Mouse (Mus musculus) hindbrain, embryonic 16.5 days (tissue): ENCODE data around the gene Ppt1. TPM values are rescaled to one million over a fixed set of nuclear protein-coding genes. Genes with fewer than 3 reads are reported as not detected.
A peak's percentile ranks its signal among the peaks of the same experiment; 100 is the strongest.
"Not testable (repeated sequence)": the region's sequence is repeated elsewhere in the genome, so short reads cannot be mapped to it uniquely, and the experiment has no call there.

Experiments
- ATAC-seq: fragments of 200-750 bp; cut with Nextera tagmentation; 2 replicates; pipeline ENCODE4 v1.8.0; 2017; ENCODE audit warnings: moderate TSS enrichment, moderate library complexity
- H3K27ac ChIP-seq: fragments of 300-500 bp; sonication (generic); 2 replicates; pipeline ENCODE4 v1.5.1; 2014; ENCODE audit warnings: low read depth, mild to moderate bottlenecking, control low read depth, low read length, moderate library complexity
- H3K27me3 ChIP-seq: fragments of 300-500 bp; sonication (generic); replicated peaks from 2 replicates; pipeline ENCODE4 v1.6.1; 2014; ENCODE audit warnings: low read length; ENCODE audit not compliant: control insufficient read depth, insufficient read depth
- H3K36me3 ChIP-seq: fragments of 300-500 bp; sonication (generic); 2 replicates; pipeline ENCODE4 v1.6.1; 2014; ENCODE audit warnings: mild to moderate bottlenecking, low read length, moderate library complexity, mixed read lengths; ENCODE audit not compliant: control insufficient read depth, insufficient read depth
- H3K4me1 ChIP-seq: fragments of 300-500 bp; sonication (generic); 2 replicates; pipeline ENCODE4 v1.6.1; 2014; ENCODE audit warnings: low read depth, low read length; ENCODE audit not compliant: control insufficient read depth, insufficient read depth
- H3K4me2 ChIP-seq: fragments of 300-500 bp; sonication (generic); 2 replicates; pipeline ENCODE4 v1.6.1; 2014; ENCODE audit warnings: mild to moderate bottlenecking, low read length, control low read depth, moderate library complexity
- H3K4me3 ChIP-seq: fragments of 300-500 bp; sonication (generic); 2 replicates; pipeline ENCODE4 v1.5.1; 2014; ENCODE audit warnings: mild to moderate bottlenecking, low read length, control low read depth, moderate library complexity
- H3K9ac ChIP-seq: fragments of 300-500 bp; sonication (generic); 2 replicates; pipeline ENCODE4 v1.6.1; 2014; ENCODE audit warnings: low read depth, mild to moderate bottlenecking, control low read depth, low read length, moderate library complexity
- H3K9me3 ChIP-seq: fragments of 300-500 bp; sonication (generic); 2 replicates; pipeline ENCODE4 v1.6.1; 2014; ENCODE audit warnings: mild to moderate bottlenecking, low read length, moderate library complexity; ENCODE audit not compliant: control insufficient read depth
- WGBS: fragments of 180-500 bp; shearing (Covaris S2); extraction: QIAGEN DNeasy Blood & Tissue Kit; methylation state at CpG from one replicate; pipeline ENCODE4 v1.1.7; 2014; 5-methylcytosine and 5-hydroxymethylcytosine counted together
- polyA plus RNA-seq: library from polyadenylated mRNA; unstranded; fragments of >200 nt; fragmentation: Nextera tagmentation; extraction: Ambion mirVana; gene quantifications from 2 replicates; pipeline ENCODE4 v1.2.1, GENCODE M21; 2015

The Ppt1 gene
- polyA plus RNA-seq: 94.2 and 99.7 TPM in 2 replicates

GRCm38 (mm10) chr4:122835530-122836402, at the start of gene Ppt1:
Gene Ppt1, plus strand, starts transcription at chr4:122836242.
- ATAC-seq: peak; percentile 95
- no peaks in the 10 kb centered on the region for H3K27me3 ChIP-seq
- H3K27ac ChIP-seq: peak within 1 kb of the TSS; percentile 70
- H3K9me3 ChIP-seq: no peaks in the 10 kb centered on the region
- H3K9ac ChIP-seq: peak within 1 kb of the TSS; percentile 83
- H3K4me2 ChIP-seq: peak within 1 kb of the TSS; percentile 70
- H3K4me1 ChIP-seq: peaks cover 24% of the 10 kb centered on the region
- peak within 1 kb of the TSS; percentile 67 for H3K4me3 ChIP-seq
- peaks cover 4% of the 10 kb centered on the region for H3K36me3 ChIP-seq
- 3% methylated on average over 31 of the region's 31 CpGs for WGBS

- 74% methylated on average over 4 of the region's 4 CpGs for WGBS
Observed at GRCm38 (mm10) chr4:122789335-122790089, 46.5 kb upstream of the Ppt1 start.

GRCm38 (mm10) chr4:122808108-122808507, 27.9 kb upstream of the Ppt1 start:
- H3K36me3 ChIP-seq: no peaks in the 10 kb centered on the region
- no peak overlapping the region for H3K9ac ChIP-seq
- peak; percentile 67 for ATAC-seq
- H3K4me2 ChIP-seq: no peak overlapping the region
- no peak overlapping the region for H3K27ac ChIP-seq
- no peaks in the 10 kb centered on the region for H3K4me1 ChIP-seq
- H3K9me3 ChIP-seq: no peaks in the 10 kb centered on the region
- no peak overlapping the region for H3K4me3 ChIP-seq
- no peaks in the 10 kb centered on the region for H3K27me3 ChIP-seq
- WGBS: 29% methylated on average over 4 of the region's 4 CpGs

More at GRCm38 (mm10) chr4:122789335-122790089, 46.5 kb upstream of the Ppt1 start:
- no peaks in the 10 kb centered on the region for H3K27me3 ChIP-seq
- H3K27ac ChIP-seq: no peak overlapping the region
- no peak for ATAC-seq
- no peaks in the 10 kb centered on the region for H3K9me3 ChIP-seq
- H3K4me2 ChIP-seq: no peak overlapping the region
- no peaks in the 10 kb centered on the region for H3K36me3 ChIP-seq
- H3K4me3 ChIP-seq: no peak overlapping the region
- no peaks in the 10 kb centered on the region for H3K4me1 ChIP-seq
- H3K9ac ChIP-seq: no peak overlapping the region

- H3K4me1 ChIP-seq: no peaks in the 10 kb centered on the region
- H3K36me3 ChIP-seq: no peaks in the 10 kb centered on the region
- no peak overlapping the region for H3K4me3 ChIP-seq
- H3K9ac ChIP-seq: no peak overlapping the region
- H3K9me3 ChIP-seq: no peaks in the 10 kb centered on the region
- no peak overlapping the region for H3K27ac ChIP-seq
- no peak for ATAC-seq
- H3K27me3 ChIP-seq: no peaks in the 10 kb centered on the region
- WGBS: 71% methylated on average over 1 of the region's 1 CpGs
- no peak overlapping the region for H3K4me2 ChIP-seq
Observed at GRCm38 (mm10) chr4:122811180-122811579, 24.9 kb upstream of the Ppt1 start.

DNA sequence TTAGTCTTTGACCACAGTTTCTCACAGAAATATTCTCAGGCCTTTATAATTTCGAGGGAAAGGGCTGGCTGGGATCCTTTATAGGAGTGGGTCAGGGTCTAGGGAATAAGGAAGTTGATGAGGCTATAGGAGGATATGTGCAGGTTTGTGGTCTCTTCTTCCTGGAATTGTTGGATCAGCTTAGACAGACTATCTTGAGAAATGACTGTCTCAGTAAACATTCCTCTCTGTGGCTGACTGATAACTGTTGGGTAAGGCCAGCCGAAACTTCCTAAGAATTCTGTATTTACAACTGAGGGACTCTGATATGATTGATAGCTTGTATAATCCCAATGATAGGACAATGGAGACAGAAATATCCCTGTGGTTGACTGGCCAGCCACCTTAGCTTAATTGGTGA, 24.2 kb upstream of the Ppt1 start:
- 79% methylated on average over 2 of the region's 2 CpGs for WGBS
- H3K4me3 ChIP-seq: no peak overlapping the region
- no peaks in the 10 kb centered on the region for H3K36me3 ChIP-seq
- H3K9me3 ChIP-seq: no peaks in the 10 kb centered on the region
- no peaks in the 10 kb centered on the region for H3K27me3 ChIP-seq
- no peak for ATAC-seq
- no peak overlapping the region for H3K9ac ChIP-seq
- no peak overlapping the region for H3K4me2 ChIP-seq
- H3K4me1 ChIP-seq: no peaks in the 10 kb centered on the region
- no peak overlapping the region for H3K27ac ChIP-seq

- 80% methylated on average over 1 of the region's 1 CpGs for WGBS
- Histone ChIP-seq H3K27ac (no peak overlapping the region), H3K27me3 (no peaks in the 10 kb centered on the region), H3K4me2 (no peak overlapping the region), H3K4me1 (no peaks in the 10 kb centered on the region), H3K4me3 (no peak overlapping the region), H3K9ac (no peak overlapping the region), H3K36me3 (no peaks in the 10 kb centered on the region), H3K9me3 (no peaks in the 10 kb centered on the region)
- ATAC-seq: no peak
Observed at GRCm38 (mm10) chr4:122816202-122816601, 19.8 kb upstream of the Ppt1 start.

DNA sequence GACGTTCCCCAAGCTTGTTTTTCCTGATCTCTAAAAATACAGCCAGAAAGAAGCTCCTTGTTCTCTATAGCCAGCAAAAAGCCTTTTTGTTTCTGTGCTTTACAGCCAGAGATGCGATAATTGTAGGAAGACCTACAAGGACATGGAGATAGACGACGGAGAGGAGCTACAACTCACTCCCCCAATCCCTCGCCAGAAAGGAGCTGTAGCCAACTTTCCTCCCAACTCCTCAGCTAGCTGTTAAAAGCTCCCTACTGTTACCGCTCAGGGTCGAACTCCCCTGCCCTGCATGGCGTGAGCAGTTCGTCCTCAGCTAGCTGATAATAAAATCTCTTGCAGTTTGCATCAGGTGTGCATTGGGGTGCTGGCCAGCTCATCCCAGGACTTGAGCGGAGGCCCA, 15.1 kb upstream of the Ppt1 start:
- WGBS: 38% methylated on average over 10 of the region's 10 CpGs
- H3K4me2 ChIP-seq, H3K9me3 ChIP-seq, H3K4me1 ChIP-seq, H3K27ac ChIP-seq, H3K27me3 ChIP-seq, H3K4me3 ChIP-seq, H3K9ac ChIP-seq, ATAC-seq, H3K36me3 ChIP-seq: not testable (repeated sequence)

- no peak for ATAC-seq
- Histone ChIP-seq H3K27ac (no peak overlapping the region), H3K9me3 (no peaks in the 10 kb centered on the region), H3K9ac (no peak overlapping the region), H3K4me1 (no peaks in the 10 kb centered on the region), H3K4me2 (no peak overlapping the region), H3K27me3 (no peaks in the 10 kb centered on the region), H3K36me3 (no peaks in the 10 kb centered on the region), H3K4me3 (no peak overlapping the region)
Observed at GRCm38 (mm10) chr4:122827651-122828050, 8.4 kb upstream of the Ppt1 start.

GRCm38 (mm10) chr4:122829339-122829738, 6.7 kb upstream of the Ppt1 start:
- Histone ChIP-seq H3K36me3 (no peaks in the 10 kb centered on the region), H3K4me3 (no peak overlapping the region), H3K9me3 (no peaks in the 10 kb centered on the region), H3K4me2 (no peak overlapping the region), H3K9ac (no peak overlapping the region), H3K27ac (no peak overlapping the region), H3K27me3 (no peaks in the 10 kb centered on the region), H3K4me1 (no peaks in the 10 kb centered on the region)
- WGBS: 94% methylated on average over 6 of the region's 6 CpGs
- no peak for ATAC-seq
